Mouse (Mus musculus): Measurements from ENCODE around the gene Arhgef15. TPM values are rescaled to one million over a fixed set of nuclear protein-coding genes. Genes with fewer than 3 reads are reported as not detected.

Arhgef15 gene
- polyA plus RNA-seq, 1 experiment, result not detected

GRCm38 (mm10) chr11:68904375-68905137 is 52.7 kb downstream of the Arhgef15 start:
- no peak for TF ChIP-seq GATA1 (IDR thresholded peaks at IDR 0.05; ENCODE audit: low read length)

DNA sequence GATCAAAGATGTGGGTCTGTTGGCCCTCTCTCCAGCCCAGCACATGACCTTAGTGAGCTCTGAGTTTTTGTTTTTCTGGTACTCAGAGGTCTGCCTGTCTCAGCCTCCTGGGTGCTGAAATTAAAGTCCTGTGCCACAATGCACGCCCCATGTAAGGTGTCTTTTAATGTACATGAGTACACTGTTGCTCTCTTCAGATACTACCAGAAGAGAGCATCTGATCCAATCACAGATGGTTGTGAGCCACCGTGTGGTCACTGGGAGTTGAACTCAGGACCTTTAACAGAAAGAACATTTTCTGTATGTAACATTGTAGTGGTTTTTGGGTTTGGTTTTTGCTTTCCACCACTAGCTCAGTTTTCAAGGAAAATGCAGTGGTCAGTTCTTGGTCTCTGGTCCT is 53.5 kb downstream of the Arhgef15 start:
- TF ChIP-seq GATA1 (IDR thresholded peaks at IDR 0.05; ENCODE audit: low read length), result no peak

GRCm38 (mm10) chr11:68902823-68903222 is 54.5 kb downstream of the Arhgef15 start:
- no peak for TF ChIP-seq GATA1 (IDR thresholded peaks at IDR 0.05; ENCODE audit: low read length)

GRCm38 (mm10) chr11:68902367-68902766 is 54.9 kb downstream of the Arhgef15 start:
- TF ChIP-seq GATA1 (IDR thresholded peaks at IDR 0.05; ENCODE audit: low read length), result no peak

DNA sequence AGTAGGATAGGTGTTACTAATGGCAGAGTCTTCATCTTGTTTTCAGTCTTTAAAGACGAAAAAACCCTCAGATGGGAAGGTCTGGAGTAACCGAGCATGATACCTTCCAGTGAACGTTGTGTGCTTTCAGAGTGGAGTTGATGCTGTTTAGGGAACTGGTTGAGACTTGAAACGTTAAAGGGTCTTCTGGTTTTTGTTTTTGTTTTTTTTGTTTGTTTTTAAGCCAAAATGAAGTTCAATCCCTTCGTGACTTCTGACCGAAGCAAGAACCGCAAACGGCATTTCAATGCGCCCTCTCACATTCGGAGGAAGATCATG is 55.3 kb downstream of the Arhgef15 start:
- no peak for TF ChIP-seq GATA1 (IDR thresholded peaks at IDR 0.05; ENCODE audit: low read length)

- TF ChIP-seq GATA1 (IDR thresholded peaks at IDR 0.05; ENCODE audit: low read length), result no peak
Measured at GRCm38 (mm10) chr11:68901351-68902046, 55.8 kb downstream of the Arhgef15 start, which contains the start of gene Rpl26. Gene Rpl26, plus strand, starts transcription at chr11:68901583.

- no peak for TF ChIP-seq GATA1 (IDR thresholded peaks at IDR 0.05; ENCODE audit: low read length)
Measured at GRCm38 (mm10) chr11:68900519-68901350, 56.5 kb downstream of the Arhgef15 start.

GRCm38 (mm10) chr11:68899815-68900214 is 57.5 kb downstream of the Arhgef15 start:
- no peak for TF ChIP-seq GATA1 (IDR thresholded peaks at IDR 0.05; ENCODE audit: low read length)

GRCm38 (mm10) chr11:68898790-68899189 is 58.5 kb downstream of the Arhgef15 start:
- TF ChIP-seq GATA1 (IDR thresholded peaks at IDR 0.05; ENCODE audit: low read length), result peak; percentile 50

GRCm38 (mm10) chr11:68897838-68898237 is 59.4 kb downstream of the Arhgef15 start:
- no peak for TF ChIP-seq GATA1 (IDR thresholded peaks at IDR 0.05; ENCODE audit: low read length)

DNA sequence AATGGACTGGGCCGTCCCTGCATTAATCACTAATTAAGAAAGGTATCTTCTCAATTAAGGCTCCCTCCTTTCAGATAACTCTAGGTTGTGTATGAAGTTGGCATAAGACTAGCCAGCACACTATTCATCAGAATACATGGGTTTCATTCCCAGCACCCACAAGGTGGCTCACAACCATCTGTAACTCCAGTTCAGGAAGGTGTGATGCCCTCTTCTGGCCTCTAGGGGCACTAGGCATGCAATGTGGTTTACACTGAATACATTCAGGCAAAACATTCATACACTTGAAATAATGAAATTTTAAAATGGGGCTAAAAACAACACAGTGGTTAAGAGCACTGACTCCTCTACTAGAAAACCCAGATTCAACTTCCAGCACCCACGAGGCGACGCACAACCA is 60.2 kb downstream of the Arhgef15 start:
- no peak for TF ChIP-seq GATA1 (IDR thresholded peaks at IDR 0.05; ENCODE audit: low read length)

GRCm38 (mm10) chr11:68896247-68896646 is 61.0 kb downstream of the Arhgef15 start:
- TF ChIP-seq GATA1 (IDR thresholded peaks at IDR 0.05; ENCODE audit: low read length), result no peak

DNA sequence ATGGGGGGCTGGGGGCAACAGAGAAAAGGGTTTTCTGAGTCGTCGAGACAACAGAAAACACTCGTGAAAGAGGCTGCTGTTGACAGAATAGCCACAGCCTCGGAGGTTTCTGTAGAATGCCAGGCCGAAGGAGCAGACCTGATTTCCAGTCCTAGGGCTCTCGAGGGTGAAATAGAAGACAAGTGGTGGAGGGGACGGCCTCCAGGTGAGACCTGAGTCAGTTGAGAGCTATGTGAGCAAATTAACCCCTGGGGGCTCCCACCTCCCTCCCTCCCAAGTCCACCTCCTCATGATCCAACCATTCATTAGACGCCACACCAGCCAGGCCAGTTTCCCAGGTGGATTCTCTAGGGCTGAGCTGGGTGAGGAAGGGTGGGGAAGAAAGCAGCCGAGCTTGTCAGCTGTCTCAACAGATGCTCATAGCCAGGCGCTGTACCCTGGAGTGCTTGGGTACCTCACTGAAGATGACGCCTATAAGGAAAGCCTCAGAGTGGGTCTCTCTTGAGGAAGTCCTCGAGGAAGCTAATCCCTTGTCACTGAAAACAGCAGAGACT is 63.3 kb downstream of the Arhgef15 start:
- TF ChIP-seq GATA1 (IDR thresholded peaks at IDR 0.05; ENCODE audit: low read length), result no peak

Other genes starting within 250 kb of the Arhgef15 start
- gene Ndel1, start 85.6 kb downstream of the Arhgef15 start, polyA plus RNA-seq (2012), result 29.4 and 40.1 TPM in 2 replicates
- not detected in 2 replicates for gene Rnf222, start 68.9 kb downstream of the Arhgef15 start, polyA plus RNA-seq (2012)
- 180 and 197 TPM in 2 replicates for gene Rpl26, start 55.9 kb downstream of the Arhgef15 start, polyA plus RNA-seq (2012)
- not detected in 2 replicates for gene Odf4, start 30.4 kb downstream of the Arhgef15 start, polyA plus RNA-seq (2012)
- 1.2 and 1.5 TPM in 2 replicates for gene Slc25a35, start 10.7 kb upstream of the Arhgef15 start, polyA plus RNA-seq (2012)
- 11.1 and 12.8 TPM in 2 replicates for gene Rangrf, start 17.7 kb upstream of the Arhgef15 start, polyA plus RNA-seq (2012)
- 31.5 and 37.6 TPM in 2 replicates for gene Pfas, start 51.0 kb upstream of the Arhgef15 start, polyA plus RNA-seq (2012)
- 39.7 and 70.1 TPM in 2 replicates for gene Ctc1, start 58.4 kb upstream of the Arhgef15 start, polyA plus RNA-seq (2012)
- gene Aurkb, start 88.2 kb upstream of the Arhgef15 start, polyA plus RNA-seq (2012), result 217 and 345 TPM in 2 replicates
- 20.5 and 25.2 TPM in 2 replicates for gene Borcs6, start 102.2 kb upstream of the Arhgef15 start, polyA plus RNA-seq (2012)
- 55.6 and 63.5 TPM in 2 replicates for gene Tmem107, start 113.3 kb upstream of the Arhgef15 start, polyA plus RNA-seq (2012)
- 32.2 and 39.6 TPM in 2 replicates for gene Vamp2, start 131.0 kb upstream of the Arhgef15 start, polyA plus RNA-seq (2012)
- 25.0 and 26.2 TPM in 2 replicates for gene Per1, start 137.7 kb upstream of the Arhgef15 start, polyA plus RNA-seq (2012)
- 0.80 and 1.4 TPM in 2 replicates for gene Hes7, start 162.9 kb upstream of the Arhgef15 start, polyA plus RNA-seq (2012)
- 0.09 and 0.10 TPM in 2 replicates for gene 9130213A22Rik, start 165.1 kb upstream of the Arhgef15 start, polyA plus RNA-seq (2012)
- gene Aloxe3, start 168.4 kb upstream of the Arhgef15 start, polyA plus RNA-seq (2012), result not detected in 2 replicates
- gene Alox12b, start 199.5 kb upstream of the Arhgef15 start, polyA plus RNA-seq (2012), result not detected in 2 replicates
- gene Alox8, start 240.4 kb upstream of the Arhgef15 start, polyA plus RNA-seq (2012), result not detected in 2 replicates